Mouse (Mus musculus) fibroblast of lung, adult 2 months (primary cell): ENCODE measurements around the gene Gjd3.

Experiments
- DNase-seq: peaks from one replicate; pipeline ENCODE4 v3.0.0-alpha.2; 2011; ENCODE audit warnings: low read depth

Gjd3 gene

GRCm38 (mm10) chr11:98981289-98981996 is 1.4 kb downstream of the Gjd3 start:
- no peak for DNase-seq

DNA sequence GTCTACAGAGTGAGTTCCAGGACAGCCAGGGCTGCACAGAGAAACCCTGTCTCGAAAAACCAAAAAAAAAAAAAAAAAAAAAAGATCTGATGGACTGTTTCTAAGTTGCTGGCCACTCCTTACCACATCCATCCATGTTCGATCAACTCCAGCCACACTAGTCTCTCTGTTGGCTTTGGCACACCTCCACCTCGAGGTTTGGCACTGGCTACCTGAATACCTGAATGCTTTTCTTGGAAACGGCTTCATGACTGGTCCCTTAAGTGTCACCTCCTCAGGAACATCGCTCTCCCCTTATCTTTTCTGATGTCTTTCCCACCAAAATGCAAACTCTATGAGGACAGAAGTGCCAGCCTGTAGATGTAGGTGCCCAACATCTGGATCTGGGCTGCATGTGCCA is 3.5 kb downstream of the Gjd3 start:
- DNase-seq = no peak

DNA sequence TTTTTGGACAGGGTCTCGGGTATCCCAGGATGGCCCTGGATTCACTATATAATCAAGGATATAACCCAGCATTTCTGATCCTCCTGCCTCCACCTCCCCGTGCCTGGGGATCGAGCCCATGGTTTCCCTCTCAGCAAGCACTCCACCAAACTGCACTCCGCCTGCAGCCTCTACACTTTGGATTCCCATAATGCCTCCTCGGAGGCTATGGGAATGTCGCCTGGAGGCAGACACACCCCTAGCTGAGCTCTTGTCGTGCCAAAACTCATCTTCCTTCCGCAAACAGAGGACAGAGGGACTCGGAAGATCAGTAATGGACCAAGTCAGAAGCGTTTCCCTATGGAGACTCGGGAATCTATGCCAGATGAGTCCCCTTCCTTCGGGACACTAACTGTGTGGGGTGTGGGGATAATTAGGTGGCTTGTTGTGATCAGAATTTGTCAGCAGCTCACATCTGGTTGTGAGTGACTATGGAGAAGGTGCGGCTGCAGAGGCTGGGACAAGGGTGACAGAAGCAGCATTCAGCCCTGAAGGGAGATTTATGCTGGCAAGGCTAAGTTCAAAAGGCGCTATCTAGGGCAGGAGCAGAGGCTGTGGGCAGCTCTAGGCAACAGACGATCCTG is 4.2 kb downstream of the Gjd3 start:
- DNase-seq = no peak

GRCm38 (mm10) chr11:98974871-98975719 is 7.7 kb downstream of the Gjd3 start:
- DNase-seq = no peak

DNA sequence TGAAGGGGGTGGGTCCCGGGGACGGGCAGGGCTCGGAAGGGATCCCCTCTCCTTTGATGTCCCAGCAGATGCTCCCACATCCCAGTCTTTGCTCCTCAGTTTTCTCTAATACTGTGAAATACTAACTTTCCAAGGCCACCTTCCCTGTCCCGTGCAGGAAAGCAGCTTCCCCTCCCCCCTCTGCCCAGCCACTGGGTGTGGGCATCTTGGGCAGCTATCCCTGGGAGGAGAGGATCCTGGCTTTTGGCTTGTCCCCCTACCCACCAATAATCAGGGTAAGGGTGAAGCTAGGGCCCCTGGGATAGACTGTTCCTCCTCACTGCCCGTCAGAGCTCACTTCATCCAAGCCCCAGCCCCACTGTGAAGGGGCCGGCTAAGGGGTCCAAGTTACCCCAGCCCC is 8.6 kb downstream of the Gjd3 start:
- DNase-seq = no peak

DNA sequence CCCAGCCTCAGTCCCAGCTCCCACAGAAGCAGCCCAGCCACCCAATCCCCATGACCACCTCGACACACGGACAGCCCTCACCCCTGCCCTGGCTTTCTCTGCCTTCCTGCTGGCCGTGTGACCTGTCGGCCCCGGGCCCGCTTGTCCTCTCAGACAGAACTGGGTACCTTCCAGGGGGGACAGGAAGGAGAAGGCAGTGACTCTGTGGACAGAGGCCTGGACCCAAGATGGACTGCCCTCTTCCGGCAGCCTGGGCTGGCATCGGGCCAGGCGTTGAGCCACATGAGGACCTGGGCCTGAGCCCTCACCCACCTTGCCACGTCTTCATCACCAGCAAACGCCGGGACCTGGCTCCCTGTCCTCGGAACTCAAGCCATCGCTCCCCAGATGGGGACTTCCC is 9.2 kb downstream of the Gjd3 start:
- DNase-seq = no peak

- DNase-seq = no peak
Observed at GRCm38 (mm10) chr11:98972801-98973360, 9.9 kb downstream of the Gjd3 start.

DNA sequence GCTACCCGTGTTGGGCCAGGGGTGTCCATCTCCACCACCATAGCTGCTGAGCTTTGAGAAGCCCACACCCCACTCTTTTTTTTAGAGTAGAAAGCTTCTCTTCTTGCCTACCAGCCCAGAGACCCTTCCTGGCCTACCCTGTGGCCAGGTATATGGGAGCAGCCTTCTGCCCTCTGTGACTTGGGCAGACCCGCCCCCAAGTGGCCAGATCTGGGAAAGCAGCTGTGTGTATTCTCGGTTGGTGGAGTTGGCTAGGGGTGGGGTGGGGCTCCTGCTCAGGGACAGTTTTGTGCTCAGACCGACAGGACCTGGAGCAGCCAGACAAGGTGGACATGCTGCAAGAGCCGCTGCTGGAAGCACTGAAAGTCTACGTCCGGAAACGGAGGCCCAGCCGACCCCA is 10.6 kb downstream of the Gjd3 start:
- DNase-seq = no peak

- DNase-seq = no peak
Observed at GRCm38 (mm10) chr11:98971316-98972031, 11.3 kb downstream of the Gjd3 start.

DNA sequence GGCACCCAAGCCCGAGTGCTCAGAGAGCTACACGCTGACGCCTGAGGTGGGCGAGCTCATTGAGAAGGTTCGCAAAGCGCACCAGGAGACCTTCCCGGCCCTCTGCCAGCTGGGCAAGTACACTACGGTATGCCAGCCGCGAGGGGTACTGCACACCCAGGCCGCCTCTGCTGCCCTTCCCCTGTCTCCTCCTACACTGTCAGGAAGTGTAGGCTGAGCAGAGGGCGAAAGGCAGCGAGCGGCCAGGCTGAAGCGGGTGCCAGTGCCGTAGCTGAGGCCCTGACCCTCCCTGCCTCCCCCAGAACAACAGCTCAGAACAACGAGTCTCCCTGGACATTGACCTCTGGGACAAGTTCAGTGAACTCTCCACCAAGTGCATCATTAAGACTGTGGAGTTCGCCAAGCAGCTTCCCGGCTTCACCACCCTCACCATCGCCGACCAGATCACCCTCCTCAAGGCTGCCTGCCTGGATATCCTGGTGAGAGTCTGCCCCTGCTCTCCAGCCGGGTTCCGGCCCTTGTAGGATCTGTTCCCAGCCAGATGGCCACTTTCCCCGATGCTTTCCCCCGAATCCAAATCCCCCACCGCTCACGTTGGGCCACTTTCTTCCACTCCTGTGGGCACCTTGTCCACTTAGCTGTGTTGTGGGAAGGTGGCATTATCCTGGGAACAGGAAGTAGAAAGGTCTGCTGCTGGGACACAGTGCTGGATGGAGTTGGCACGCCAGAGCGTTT is 12.5 kb downstream of the Gjd3 start:
- no peak for DNase-seq

DNA sequence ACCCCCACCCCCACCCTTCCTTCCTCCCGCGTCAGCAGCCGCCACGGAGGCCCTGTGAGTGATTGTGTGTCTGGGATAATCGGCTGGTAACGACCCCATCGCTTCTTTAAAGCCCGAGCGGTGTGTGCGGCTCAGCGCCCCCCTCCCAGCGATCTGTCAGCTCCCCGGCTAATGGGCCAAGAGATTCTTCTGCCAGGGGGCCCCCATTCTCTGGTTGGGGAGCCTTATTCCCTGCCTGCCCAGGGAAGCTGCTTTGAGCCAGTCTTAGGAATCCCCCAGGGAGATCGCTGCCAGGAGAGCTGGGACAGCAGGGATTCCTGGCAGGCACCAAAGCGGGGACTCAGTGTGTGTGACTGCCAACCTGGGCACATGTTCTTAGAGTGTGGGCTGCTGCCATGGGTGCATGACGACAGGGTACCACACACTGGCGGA is 13.3 kb downstream of the Gjd3 start:
- DNase-seq = no peak

DNA sequence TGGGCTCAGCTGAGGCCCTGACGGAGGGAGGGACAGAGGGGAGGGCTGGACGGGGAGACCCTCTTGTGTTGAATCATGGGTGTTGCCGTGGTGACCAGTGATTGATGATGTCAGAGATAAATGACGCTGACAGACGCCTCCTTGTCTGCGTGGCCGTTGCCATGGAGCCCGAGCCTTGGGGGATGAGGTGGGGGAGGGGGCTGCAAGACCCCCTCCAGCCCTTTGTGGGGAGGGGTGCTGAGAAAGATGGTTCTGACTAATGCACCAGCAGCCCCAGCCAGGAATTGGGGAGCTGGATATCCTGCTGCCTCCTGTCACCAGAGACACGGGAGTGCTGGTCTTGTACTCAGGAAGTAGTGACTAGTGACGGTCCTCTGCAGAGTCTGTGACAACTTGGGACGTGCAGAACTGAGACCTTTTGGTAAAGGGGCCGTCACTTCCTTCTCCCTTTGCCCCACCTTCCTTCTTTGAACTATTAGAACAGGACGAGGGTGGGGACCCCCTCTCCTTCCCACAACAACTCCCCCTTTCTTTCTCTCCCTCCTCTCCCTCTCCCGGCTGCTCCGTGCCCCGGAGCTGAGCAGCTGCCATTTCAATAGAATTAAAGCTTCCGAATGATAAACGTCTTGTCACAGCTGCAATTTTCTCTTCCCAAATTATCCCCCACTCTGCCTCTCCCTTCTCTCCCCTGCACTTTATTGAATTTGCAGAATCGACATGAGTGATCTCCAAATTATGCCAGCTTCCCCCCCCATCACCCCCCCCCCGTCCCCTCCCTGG is 13.9 kb downstream of the Gjd3 start:
- DNase-seq = no peak

DNA sequence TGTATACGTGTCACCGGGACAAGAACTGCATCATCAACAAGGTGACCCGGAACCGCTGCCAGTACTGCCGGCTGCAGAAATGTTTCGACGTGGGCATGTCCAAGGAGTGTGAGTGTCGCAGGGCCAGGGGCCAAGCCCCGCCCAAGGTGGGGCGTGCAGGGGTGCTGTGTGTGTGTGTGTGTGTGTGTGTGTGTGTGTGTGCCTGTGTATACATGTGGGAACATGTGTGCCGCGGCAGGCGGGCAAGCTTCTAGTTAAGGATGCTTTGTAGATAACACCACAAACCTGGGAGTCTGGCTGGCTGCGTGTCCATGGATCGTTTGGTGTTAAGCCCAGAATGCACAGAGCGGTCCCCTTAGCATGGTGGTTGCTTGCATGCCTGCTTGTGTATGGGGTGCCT is 14.7 kb downstream of the Gjd3 start:
- DNase-seq = no peak

DNA sequence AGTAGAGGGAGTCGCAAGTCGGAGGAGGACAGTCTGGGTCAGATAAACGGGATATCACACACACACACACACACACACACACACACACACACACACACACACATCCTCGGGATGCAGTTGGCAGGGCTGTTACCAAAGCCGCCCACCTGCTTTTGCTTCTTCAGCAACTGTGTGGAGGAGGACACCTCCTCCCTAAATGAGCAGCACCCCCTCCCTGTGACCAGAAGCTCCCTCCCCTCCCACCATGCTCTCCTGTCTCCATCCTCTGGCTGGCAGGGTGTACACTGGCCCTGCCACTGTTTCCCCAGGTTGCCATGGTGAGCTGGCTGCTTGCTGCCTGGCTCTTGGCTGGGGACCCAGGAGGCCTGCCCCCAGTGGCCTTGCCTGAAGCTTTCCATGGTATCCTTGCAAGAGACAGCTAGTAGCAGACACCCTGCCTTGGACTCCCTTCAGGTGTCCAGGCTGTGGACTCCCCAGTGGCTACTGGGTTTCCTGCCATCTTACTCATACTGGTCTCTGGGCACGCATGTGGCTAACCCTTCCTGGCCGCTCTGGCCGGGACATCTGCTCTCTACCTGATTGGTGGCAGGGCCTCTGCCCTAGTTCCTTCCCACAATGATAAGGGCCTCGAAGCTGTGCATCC is 16.2 kb downstream of the Gjd3 start:
- no peak for DNase-seq

DNA sequence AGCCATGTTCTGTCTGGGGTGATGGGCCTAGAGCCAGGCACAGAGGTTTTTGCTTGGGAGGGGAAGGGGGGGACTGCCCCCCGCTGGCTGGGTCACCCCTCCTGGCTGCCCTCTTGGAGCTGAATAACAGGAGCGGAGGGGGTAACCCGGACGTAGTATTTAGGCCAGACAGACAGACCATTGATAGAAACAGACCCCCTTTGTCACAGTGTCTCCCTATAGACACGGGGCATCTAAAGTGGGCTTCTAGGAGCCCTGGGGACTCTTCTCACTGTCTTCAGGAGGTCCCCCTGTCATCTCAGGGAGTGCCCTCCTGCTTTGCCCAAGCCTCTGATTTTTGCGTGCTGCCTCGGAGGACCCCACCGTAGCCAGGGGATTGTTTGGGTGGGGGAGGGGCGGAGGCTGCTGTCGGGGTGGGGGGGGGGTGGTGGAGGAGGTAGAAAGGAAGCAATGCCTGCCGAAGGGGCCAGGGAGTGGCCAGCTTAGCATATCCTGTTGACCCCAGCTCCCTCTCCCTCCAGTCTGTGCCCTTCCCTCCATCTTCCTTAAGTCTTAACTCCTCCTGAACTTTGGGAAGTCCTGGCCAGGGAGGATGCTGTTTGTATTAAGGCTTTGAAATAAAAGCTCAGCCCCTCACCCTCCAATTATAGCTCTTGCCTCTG is 17.3 kb downstream of the Gjd3 start:
- DNase-seq = no peak

DNA sequence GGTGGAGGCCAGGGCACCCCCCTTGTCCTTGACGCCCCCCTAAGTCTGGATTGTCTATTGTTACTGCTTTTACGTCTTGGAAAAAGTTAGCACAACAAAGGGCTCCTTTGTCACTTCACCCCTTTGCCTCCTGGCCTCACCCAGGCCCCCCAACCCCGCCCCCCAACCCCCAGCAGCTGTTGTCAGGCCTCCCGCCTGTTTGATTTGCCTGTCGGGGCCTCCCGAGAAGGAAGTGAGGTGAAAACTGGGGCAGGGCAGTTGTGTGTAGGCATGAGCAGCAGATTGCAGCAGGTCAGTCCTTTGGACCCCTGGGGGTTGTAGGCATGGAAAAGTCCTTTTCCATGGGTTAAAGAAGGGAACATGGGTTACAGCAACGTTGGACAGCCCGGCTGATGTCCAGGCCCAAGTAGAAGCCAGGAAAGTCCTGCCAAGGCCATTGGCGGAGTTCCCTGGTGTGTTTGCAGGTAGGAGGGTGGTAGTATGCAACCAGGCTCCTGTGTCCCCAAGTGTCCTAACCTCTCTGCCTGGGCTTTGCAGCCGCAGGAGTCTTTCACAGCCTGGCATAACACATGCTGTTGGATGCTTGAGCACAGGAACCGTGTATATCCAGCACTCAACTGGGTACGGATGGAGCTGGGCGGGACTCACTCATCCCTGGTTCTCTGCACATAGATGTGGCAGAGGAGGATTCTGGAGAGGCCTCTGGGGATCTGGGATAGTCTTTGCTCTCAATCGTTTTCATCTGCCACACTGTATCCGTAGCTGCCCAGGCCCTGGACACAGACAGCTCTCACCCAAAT is 18.0 kb downstream of the Gjd3 start:
- no peak for DNase-seq

GRCm38 (mm10) chr11:98964201-98964615 is 18.6 kb downstream of the Gjd3 start:
- DNase-seq = no peak

- DNase-seq = no peak
Observed at GRCm38 (mm10) chr11:98963191-98964021, 19.4 kb downstream of the Gjd3 start.
